Mouse (Mus musculus): ENCODE measurements at regions not wholly inside any gene's neighbourhood (a gene's known extent, or its start where the extent isn't known, plus 50 kb on each side); places are given as distances from the start of the nearest gene placed in this dataset.

DNA sequence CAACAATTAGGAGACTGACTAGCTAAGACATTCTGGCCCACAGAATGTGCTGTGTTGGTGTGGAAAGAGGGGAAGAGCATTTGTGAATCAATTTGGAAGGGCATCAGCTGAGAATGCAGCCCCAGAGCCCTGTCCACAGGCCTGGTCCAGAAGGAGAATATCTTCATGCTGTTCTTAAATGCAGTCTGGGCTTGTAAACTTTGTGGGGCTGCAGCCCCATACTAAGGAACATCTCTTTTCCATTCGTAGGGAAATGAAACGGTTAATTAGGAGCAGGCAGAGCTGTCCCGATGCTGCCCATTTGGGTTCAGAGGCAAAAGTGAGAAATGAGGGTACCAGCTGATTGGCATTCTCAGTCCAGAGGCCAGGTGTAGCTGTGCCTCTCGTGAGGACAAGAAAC, 304.0 kb downstream of the Maf start:
- no peak for TF ChIP-seq GATA4 (IDR thresholded peaks at IDR 0.05; ENCODE audit: insufficient replicate concordance, low read length)

DNA sequence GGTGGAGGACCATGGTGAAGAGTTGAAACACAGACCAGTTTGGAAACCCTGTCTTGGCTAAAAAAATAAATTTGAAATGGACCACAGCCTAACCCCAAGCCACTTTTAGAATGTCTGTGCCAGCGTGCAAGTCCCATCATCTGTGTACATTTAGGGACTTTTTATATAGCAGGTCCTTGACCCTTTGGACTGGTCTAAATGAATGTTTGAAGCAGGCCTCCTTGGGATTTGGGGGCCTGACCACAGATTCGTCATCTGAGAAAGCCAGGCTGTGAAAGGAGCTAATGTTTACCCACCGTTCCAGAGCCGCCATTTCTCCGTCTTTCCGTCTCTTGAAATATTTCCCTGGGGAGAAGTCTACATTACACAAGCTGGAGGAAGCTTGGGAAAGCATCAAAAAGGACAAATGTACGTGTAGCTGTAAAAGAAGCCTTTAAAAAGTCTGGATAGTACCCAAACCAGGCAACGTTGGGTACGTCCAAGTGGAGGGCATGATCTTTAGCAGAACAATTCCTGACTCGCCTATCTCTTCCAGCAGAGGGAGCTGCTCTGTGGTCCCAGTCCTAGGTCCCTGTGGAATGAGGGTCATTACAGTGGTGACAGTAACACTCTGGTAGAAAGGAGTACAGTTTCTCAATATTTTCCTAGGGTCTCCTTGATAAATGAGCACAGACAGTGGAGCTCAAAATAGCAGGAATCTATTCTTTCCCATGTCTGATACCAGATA, 305.0 kb downstream of the Maf start:
- TF ChIP-seq GATA4 (IDR thresholded peaks at IDR 0.05; ENCODE audit: insufficient replicate concordance, low read length): no peak

Measured in liver, adult (tissue).